Mouse (Mus musculus) bone marrow, adult 2 months (tissue): ENCODE data around the gene Gulp1.

Experiments
- CTCF ChIP-seq: fragments of 200-500 bp; IDR thresholded peaks from 2 replicates; pipeline ENCODE4 v1.5.1; 2011; ENCODE audit warnings: low read length, control low read depth; ENCODE audit not compliant: control insufficient read depth, insufficient read depth
- POLR2A ChIP-seq: fragments of 200-500 bp; IDR thresholded peaks from 2 replicates; pipeline ENCODE4 v1.6.1; 2011; ENCODE audit warnings: low read depth, mild to moderate bottlenecking, control low read depth, low read length, borderline replicate concordance; ENCODE audit not compliant: control insufficient read depth

DNA sequence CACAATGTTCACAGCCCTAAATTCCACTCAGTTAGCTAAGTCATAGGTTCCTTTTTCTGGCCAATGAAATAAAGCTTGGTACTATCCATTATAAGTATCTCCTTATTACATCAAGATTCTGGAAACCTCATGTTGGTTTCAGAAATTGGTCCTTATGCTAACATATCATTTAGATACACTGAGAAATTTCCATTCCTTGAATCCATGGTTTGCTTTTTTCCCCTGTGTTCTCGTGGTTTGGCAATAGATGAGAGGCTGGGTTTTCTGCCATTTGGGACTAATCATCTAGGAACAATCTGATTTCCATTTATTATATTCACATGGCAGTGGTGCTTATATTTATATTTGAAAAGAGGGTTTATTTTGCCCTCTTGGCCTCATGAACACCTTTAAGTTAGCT lies 226.9 kb downstream of the Gulp1 start:
- TF ChIP-seq CTCF = no peak
- TF ChIP-seq POLR2A = no peak
